Mouse (Mus musculus): ENCODE measurements at regions not wholly inside any gene's neighbourhood (a gene's known extent, or its start where the extent isn't known, plus 50 kb on each side); places are given as distances from the start of the nearest gene placed in this dataset.

- Histone ChIP-seq H3K27me3 (replicated peaks) (no peaks in the 10 kb centered on the region), H3K27ac (no peak overlapping the region), H3K4me3 (replicated peaks) (no peak overlapping the region), H3K9ac (no peak overlapping the region), H3K9me3 (no peaks in the 10 kb centered on the region), H3K36me3 (no peaks in the 10 kb centered on the region), H3K4me2 (replicated peaks) (no peak overlapping the region), H3K4me1 (replicated peaks) (no peaks in the 10 kb centered on the region)
- no peak for ATAC-seq
- 77% methylated on average over 9 of the region's 9 CpGs for WGBS
Measured at GRCm38 (mm10) chr4:7175030-7175429, 1063.8 kb downstream of the Car8 start.

GRCm38 (mm10) chr4:7172528-7173306 is 1066.1 kb downstream of the Car8 start:
- no peaks in the 10 kb centered on the region for H3K9me3 ChIP-seq
- H3K27ac ChIP-seq: no peak overlapping the region
- H3K27me3 ChIP-seq (replicated peaks): no peaks in the 10 kb centered on the region
- H3K4me1 ChIP-seq (replicated peaks): no peaks in the 10 kb centered on the region
- no peak overlapping the region for H3K4me2 ChIP-seq (replicated peaks)
- no peaks in the 10 kb centered on the region for H3K36me3 ChIP-seq
- ATAC-seq: peak; percentile 40; the same call in 1 of the 2 replicates
- no peak overlapping the region for H3K9ac ChIP-seq
- WGBS: 73% methylated on average over 7 of the region's 7 CpGs
- no peak overlapping the region for H3K4me3 ChIP-seq (replicated peaks)

- H3K4me1 ChIP-seq (replicated peaks): no peaks in the 10 kb centered on the region
- 35% methylated on average over 4 of the region's 4 CpGs for WGBS
- peak; percentile 89 for ATAC-seq
- no peaks in the 10 kb centered on the region for H3K9me3 ChIP-seq
- no peak overlapping the region for H3K4me2 ChIP-seq (replicated peaks)
- no peaks in the 10 kb centered on the region for H3K36me3 ChIP-seq
- no peaks in the 10 kb centered on the region for H3K27me3 ChIP-seq (replicated peaks)
- no peak overlapping the region for H3K27ac ChIP-seq
- no peak overlapping the region for H3K4me3 ChIP-seq (replicated peaks)
- no peak overlapping the region for H3K9ac ChIP-seq
Measured at GRCm38 (mm10) chr4:7171637-7172417, 1067.0 kb downstream of the Car8 start.

- H3K9ac ChIP-seq: no peak overlapping the region
- no peaks in the 10 kb centered on the region for H3K9me3 ChIP-seq
- no peak for ATAC-seq
- no peak overlapping the region for H3K4me3 ChIP-seq (replicated peaks)
- no peaks in the 10 kb centered on the region for H3K27me3 ChIP-seq (replicated peaks)
- WGBS: 73% methylated on average over 4 of the region's 4 CpGs
- H3K36me3 ChIP-seq: no peaks in the 10 kb centered on the region
- H3K4me2 ChIP-seq (replicated peaks): no peak overlapping the region
- H3K4me1 ChIP-seq (replicated peaks): no peaks in the 10 kb centered on the region
- H3K27ac ChIP-seq: no peak overlapping the region
Measured at GRCm38 (mm10) chr4:7161411-7161810, 1077.4 kb downstream of the Car8 start.

- no peak for ATAC-seq
- 67% methylated on average over 3 of the region's 3 CpGs for WGBS
- no peak overlapping the region for H3K27ac ChIP-seq
Measured at GRCm38 (mm10) chr4:7157883-7158282, 1081.0 kb downstream of the Car8 start.

GRCm38 (mm10) chr4:7154256-7154655 is 1084.6 kb downstream of the Car8 start:
- Histone ChIP-seq H3K9me3 (no peaks in the 10 kb centered on the region), H3K4me3 (replicated peaks) (no peak overlapping the region), H3K27ac (no peak overlapping the region), H3K9ac (no peak overlapping the region), H3K27me3 (replicated peaks) (no peaks in the 10 kb centered on the region), H3K36me3 (no peaks in the 10 kb centered on the region), H3K4me1 (replicated peaks) (no peaks in the 10 kb centered on the region), H3K4me2 (replicated peaks) (no peak overlapping the region)
- 73% methylated on average over 3 of the region's 3 CpGs for WGBS
- ATAC-seq: no peak

More at GRCm38 (mm10) chr4:7157883-7158282, 1081.0 kb downstream of the Car8 start:
- Histone ChIP-seq H3K9ac (no peak overlapping the region), H3K4me2 (replicated peaks) (no peak overlapping the region), H3K9me3 (no peaks in the 10 kb centered on the region), H3K4me3 (replicated peaks) (no peak overlapping the region), H3K27me3 (replicated peaks) (no peaks in the 10 kb centered on the region), H3K4me1 (replicated peaks) (no peaks in the 10 kb centered on the region), H3K36me3 (no peaks in the 10 kb centered on the region)

- no peaks in the 10 kb centered on the region for H3K27me3 ChIP-seq (replicated peaks)
- H3K4me1 ChIP-seq (replicated peaks): no peaks in the 10 kb centered on the region
- no peaks in the 10 kb centered on the region for H3K36me3 ChIP-seq
- no peak overlapping the region for H3K4me2 ChIP-seq (replicated peaks)
- H3K27ac ChIP-seq: no peak overlapping the region
- no peak for ATAC-seq
- H3K9me3 ChIP-seq: no peaks in the 10 kb centered on the region
- H3K9ac ChIP-seq: no peak overlapping the region
- WGBS: 3% methylated on average over 1 of the region's 1 CpGs
- no peak overlapping the region for H3K4me3 ChIP-seq (replicated peaks)
Measured at GRCm38 (mm10) chr4:7153835-7154234, 1085.0 kb downstream of the Car8 start.

GRCm38 (mm10) chr4:7145756-7146155 is 1093.1 kb downstream of the Car8 start:
- Histone ChIP-seq H3K9ac (no peak overlapping the region), H3K4me1 (replicated peaks) (no peaks in the 10 kb centered on the region), H3K9me3 (no peaks in the 10 kb centered on the region), H3K27me3 (replicated peaks) (no peaks in the 10 kb centered on the region), H3K4me2 (replicated peaks) (no peak overlapping the region), H3K4me3 (replicated peaks) (no peak overlapping the region), H3K36me3 (no peaks in the 10 kb centered on the region), H3K27ac (no peak overlapping the region)
- ATAC-seq: no peak
- 58% methylated on average over 2 of the region's 2 CpGs for WGBS

- Histone ChIP-seq H3K4me1 (replicated peaks) (no peaks in the 10 kb centered on the region), H3K4me3 (replicated peaks) (no peak overlapping the region), H3K4me2 (replicated peaks) (0 out of 2 replicates have a peak overlapping the region, but pooled peaks have one; percentile 14), H3K9me3 (no peaks in the 10 kb centered on the region), H3K9ac (no peak overlapping the region), H3K36me3 (no peaks in the 10 kb centered on the region), H3K27me3 (replicated peaks) (no peaks in the 10 kb centered on the region), H3K27ac (peak overlapping the region; percentile 68)
- peak; percentile 97 for ATAC-seq
Measured at GRCm38 (mm10) chr4:7144215-7144614, 1094.6 kb downstream of the Car8 start.

- Histone ChIP-seq H3K4me1 (replicated peaks) (no peaks in the 10 kb centered on the region), H3K4me3 (replicated peaks) (no peak overlapping the region), H3K27me3 (replicated peaks) (no peaks in the 10 kb centered on the region), H3K9ac (no peak overlapping the region), H3K36me3 (no peaks in the 10 kb centered on the region), H3K4me2 (replicated peaks) (peak overlapping the region; percentile 14; the same call in 1 of the 2 replicates), H3K27ac (peak overlapping the region; percentile 68), H3K9me3 (no peaks in the 10 kb centered on the region)
- ATAC-seq: peak; percentile 87
- 58% methylated on average over 2 of the region's 2 CpGs for WGBS
Measured at GRCm38 (mm10) chr4:7143676-7144075, 1095.2 kb downstream of the Car8 start.

- no peaks in the 10 kb centered on the region for H3K27me3 ChIP-seq (replicated peaks)
- WGBS: 75% methylated on average over 6 of the region's 6 CpGs
- H3K4me1 ChIP-seq (replicated peaks): no peaks in the 10 kb centered on the region
- H3K9me3 ChIP-seq: no peaks in the 10 kb centered on the region
- no peak overlapping the region for H3K27ac ChIP-seq
- no peak overlapping the region for H3K9ac ChIP-seq
- H3K4me3 ChIP-seq (replicated peaks): no peak overlapping the region
- no peaks in the 10 kb centered on the region for H3K36me3 ChIP-seq
- no peak for ATAC-seq
- no peak overlapping the region for H3K4me2 ChIP-seq (replicated peaks)
Measured at GRCm38 (mm10) chr4:7142781-7143180, 1096.1 kb downstream of the Car8 start.

- no peak for ATAC-seq
- 50% methylated on average over 4 of the region's 4 CpGs for WGBS
- no peaks in the 10 kb centered on the region for H3K36me3 ChIP-seq
- H3K4me2 ChIP-seq (replicated peaks): no peak overlapping the region
- H3K9me3 ChIP-seq: no peaks in the 10 kb centered on the region
- no peak overlapping the region for H3K27ac ChIP-seq
- H3K4me1 ChIP-seq (replicated peaks): no peaks in the 10 kb centered on the region
- no peaks in the 10 kb centered on the region for H3K27me3 ChIP-seq (replicated peaks)
- H3K4me3 ChIP-seq (replicated peaks): no peak overlapping the region
- no peak overlapping the region for H3K9ac ChIP-seq
Measured at GRCm38 (mm10) chr4:7112159-7112558, 1126.7 kb downstream of the Car8 start.
